Mouse (Mus musculus) thymus, postnatal 14 days (tissue): ENCODE data around the gene Vax1.

ENCODE experiments used
- DNase-seq: peaks from one replicate; pipeline ENCODE4 v3.0.0; 2021

Vax1 gene

DNA sequence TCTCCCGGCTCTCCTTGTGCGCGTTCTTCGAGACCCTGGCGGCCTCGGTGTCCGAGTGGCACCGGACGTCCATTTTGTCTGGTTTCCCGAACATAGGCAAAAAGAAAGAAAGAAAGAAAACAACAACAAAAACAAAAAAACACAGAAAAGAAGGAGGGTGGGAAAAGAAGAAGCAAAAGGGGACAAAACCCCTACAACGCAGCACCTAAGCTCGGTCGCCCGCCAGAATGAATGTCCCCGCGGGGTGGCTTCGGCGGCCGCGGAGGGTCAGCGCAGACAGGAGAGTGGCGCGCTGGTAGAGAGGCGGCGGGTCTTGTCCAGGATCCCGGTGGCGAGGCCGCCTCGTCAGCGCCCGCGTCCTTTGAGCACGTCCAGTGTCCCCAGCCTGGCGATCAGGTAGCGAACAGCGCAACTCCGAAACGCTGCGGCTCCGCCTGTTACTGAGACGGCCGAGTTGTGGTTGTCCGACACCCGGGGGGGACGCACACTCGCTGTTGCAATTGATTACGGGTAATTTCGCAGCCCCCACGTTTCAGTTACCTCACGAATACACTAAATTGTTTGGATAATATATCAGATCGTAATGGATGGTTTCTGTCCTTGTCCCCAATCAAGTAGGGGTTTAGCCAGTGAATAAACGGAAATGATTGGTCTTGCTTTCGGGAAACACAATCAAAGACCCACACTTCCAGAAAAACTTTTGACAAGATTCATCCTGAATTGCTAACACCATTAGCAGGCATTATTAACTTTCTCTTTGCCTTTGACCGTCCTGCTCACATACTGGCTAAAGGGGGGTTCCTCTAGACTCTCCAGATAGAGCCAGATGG lies at the start of gene Vax1:
Vax1 (minus strand) TSS at position 121 of the 830 bp plus-strand sequence.
- DNase-seq, result no peak

DNA sequence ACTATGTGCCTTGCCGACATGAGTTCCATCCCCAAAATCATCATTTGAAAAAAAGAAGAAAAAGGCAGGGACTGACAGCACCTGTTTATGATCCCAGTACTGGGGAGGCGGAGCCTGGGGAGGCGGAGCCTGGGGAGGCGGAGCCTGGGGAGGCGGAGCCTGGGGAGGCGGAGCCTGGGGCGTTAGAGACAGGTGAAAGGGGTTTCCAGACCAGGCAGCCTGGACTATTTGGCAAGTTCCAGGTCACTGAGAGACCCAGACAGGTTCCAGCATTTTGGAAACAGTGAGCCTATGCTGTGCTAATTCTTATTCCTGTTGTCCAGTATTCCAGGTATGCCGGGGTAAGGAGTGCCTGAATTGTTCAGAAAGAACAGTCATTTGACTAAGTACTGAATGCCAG lies 49.1 kb upstream of the Vax1 start, which contains the start of gene Kcnk18:
Kcnk18 (plus strand) TSS at position 224 of the 400 bp plus-strand sequence.
- no peak for DNase-seq

DNA sequence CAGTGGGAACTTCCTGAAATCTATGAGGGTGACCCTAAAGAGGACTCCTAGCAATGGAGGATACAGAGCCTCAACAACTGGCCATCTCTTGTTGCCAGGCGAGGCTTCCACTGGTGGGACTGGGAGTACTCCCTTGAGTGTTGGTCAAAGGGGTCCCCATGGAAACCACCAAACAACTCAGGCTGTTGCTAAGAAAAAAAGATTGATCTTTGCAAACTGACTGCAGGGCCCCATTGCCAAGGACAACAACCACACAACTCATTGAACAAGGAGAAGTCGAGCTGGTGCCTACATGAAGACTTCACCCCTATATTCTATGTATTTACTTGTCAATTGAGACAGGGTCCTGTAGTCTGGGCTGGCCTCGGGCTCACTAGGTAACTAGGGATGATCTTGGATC lies 47.0 kb upstream of the Vax1 start:
- no peak for DNase-seq

DNA sequence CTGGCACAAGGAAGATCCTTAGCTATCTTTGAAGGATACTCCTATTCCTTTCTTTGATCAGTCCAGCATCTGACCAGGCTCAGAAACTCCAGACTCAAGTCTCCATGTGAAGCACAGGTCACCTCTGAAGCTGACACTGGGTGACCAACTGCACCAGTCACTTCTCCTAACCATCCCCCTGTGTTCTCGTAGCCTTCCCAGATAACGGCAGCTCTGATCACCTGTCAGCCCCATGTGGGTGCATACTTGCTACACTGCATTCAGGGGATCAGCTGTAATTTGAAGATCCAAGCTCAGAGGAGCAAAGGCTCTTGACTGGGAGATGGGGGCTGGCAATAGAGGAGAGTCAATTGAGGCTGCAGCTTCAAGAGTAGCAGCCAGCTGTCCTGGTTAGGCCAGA lies 39.1 kb upstream of the Vax1 start:
- no peak for DNase-seq

DNA sequence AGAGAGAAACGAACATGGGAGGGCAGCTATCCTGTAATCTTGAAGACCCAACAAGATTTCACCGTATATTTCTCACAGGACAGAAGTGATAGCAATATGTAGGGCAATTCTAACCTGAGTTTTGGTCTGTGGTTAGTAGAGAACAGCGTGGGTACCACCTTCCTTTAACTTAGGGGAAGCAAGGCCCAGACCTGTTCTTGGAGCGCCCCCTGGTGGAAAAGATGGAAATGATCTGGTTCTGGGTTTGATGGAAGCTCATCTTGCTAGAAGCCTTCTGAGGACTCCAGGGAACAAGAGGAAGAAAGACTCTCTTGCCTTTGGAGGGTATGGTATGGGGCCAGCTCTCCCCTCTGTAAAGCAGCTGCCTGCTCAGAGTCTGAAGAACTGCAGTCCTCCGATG lies 38.6 kb upstream of the Vax1 start:
- peak; percentile 68 for DNase-seq

DNA sequence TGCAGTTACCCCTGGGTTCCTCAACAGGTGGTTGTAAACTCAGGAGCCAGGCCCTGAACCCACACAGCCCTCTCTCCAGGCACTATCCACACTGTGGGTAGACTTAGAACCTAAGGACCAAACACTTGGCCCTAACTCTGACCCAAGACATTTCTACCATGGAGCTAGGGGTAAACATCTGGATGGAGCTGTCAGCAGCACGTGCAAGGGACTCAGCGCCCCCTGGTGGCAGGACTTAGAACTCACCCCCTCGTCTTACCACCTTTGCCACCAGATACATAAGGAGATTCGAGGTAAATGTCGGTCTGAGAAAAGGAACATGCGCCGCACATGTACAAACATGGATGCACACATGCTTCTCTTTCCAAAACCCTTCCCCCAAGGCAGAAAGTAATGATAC lies 28.3 kb upstream of the Vax1 start:
- DNase-seq, result peak; percentile 74

DNA sequence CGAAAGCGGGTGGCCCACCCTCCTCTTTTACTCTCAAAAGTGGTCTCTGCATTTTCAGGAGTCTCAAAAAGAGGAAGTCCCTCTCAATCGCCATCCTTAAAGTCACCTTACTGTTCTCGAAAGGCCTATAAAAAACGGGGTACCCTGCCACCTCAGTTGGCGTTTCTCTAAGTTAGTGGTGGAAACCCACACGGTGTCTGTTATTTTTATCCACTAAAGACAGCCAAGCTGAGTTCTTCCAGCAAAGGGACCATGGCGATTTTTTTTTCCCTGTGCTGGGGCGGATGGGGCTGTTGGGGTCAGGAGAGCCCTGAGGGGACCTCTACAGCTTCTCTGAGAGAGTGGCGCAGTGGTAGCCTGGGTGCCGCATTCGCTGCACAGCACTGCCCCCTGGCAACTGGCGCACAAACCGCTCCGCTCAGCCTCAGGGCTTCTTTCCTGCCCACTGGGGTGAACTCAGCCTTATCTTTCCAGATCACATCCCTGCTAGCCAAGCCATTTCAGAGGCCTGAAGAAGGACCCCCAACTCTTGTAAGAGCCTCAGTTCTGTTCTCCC lies 26.3 kb upstream of the Vax1 start:
- peak; percentile 27 for DNase-seq

DNA sequence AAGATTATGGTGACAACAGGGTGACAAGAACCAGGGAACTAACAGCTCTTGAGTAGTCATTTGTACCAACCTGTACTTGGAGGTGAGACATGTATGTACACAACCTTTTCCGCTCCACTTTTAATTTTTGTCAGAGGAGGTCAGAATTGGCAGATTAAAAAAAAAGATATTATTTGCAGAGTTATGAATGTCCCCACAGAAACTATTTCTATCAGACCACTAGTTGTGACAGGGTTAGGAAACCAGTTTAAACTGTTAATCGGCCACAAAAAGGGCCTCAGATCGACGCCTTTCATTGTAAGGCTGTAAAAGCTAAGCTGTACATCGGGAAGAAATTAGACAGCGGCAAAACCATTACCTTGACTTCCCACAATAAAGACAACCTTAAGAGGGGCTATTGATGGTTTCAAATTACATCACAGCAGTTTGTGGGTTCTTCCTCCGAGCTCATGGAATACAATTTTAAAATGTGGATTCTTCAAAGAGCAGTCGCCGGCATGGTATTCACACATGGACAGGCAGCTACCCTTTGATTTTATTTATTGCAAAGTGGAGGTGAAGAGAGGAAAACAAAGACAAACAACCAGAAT lies 25.4 kb upstream of the Vax1 start:
- DNase-seq, result no peak

DNA sequence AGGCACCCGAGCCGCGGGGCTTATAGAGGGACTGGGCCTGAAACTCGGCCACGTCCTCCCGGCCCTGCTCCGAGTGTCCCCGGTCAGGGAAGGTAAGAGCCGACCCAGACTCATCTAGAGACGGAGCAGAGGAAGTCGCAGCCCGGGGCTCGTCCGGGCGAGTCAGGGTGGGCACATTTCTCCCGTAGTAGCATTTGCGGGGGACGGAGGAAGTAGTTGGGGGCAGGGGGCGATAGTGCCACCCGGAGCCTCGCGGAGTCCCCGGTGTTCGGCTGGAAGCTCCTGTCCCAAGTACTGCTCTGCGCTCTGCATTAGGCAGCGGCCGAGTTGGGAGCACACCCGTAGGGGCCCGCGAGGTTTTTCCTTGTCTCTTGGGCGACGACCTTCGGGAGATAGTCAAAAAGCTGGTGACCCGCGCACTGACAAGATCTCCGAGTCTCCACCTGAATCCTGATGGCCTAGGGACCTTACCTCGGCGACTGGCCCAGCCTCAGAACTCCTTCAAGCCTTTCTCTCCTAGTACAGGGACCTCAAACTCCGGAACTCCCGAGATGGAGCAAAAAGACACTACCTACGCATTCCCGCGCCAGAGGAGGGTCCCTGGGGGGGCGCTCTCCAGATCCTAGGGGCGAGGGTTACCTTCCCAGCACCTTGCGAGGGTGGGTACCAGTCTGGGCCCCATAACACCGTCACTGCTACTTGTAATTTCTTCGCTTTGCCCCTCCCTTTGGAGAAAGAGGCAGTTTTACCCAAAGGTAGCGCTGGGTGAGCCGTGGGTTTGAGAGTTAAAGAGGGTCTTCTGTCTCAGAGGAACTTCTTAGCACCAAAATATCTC lies 24.3 kb upstream of the Vax1 start:
- no peak for DNase-seq

DNA sequence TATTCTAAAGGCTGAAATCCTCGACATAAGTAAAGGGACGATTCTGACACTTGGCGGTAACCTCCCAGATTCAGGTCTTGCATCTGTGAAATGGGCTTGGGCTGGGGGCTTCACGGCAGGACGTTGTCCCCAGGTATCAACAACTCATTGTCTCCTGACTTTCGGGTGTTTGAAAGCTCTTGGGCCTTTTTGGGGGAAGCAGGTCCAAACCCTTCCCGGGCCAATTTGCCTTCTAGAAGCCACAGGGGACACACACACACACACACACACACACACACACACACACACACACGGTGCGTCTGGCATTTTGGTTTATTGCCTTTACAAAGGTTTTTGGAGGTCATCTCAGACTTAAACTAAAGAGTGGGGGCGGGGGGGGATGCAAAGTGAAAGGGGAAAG lies 23.6 kb upstream of the Vax1 start:
- no peak for DNase-seq

DNA sequence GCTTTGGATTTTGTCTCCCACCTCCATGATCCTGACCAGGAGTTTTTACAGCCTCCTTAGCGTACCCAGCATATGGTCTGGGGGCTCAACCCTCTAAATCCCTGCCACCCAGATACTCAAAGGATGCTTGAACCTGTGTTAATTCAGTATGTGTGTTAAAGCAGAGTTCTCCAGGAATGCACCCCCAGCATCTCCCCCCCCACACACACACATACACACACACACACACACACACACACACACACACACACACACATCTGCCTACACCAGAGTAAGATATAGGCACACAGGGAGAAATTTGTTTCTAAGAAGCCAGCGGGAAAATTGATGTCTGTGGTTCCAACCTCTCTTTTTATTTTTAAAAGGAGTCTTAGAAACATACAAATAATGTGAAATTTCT lies 22.6 kb upstream of the Vax1 start:
- DNase-seq, result no peak

DNA sequence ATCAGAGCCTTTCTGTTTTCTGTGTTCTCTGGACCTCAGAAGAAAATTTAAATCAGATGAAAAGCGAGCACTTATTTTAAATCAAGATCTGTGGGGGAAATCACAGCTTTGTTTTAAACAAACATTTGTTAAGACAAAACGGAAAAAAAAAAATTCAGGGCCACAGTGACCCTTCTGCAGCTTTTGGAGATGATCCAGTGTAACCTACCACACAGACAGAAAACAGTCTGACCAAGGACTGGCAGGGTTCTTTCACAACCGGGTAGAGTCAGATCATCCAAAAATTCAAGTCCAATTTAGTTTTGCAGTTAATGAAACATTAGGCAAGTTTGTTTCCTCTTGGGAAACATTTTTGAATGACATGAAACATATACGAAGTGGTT lies 21.3 kb upstream of the Vax1 start:
- no peak for DNase-seq

DNA sequence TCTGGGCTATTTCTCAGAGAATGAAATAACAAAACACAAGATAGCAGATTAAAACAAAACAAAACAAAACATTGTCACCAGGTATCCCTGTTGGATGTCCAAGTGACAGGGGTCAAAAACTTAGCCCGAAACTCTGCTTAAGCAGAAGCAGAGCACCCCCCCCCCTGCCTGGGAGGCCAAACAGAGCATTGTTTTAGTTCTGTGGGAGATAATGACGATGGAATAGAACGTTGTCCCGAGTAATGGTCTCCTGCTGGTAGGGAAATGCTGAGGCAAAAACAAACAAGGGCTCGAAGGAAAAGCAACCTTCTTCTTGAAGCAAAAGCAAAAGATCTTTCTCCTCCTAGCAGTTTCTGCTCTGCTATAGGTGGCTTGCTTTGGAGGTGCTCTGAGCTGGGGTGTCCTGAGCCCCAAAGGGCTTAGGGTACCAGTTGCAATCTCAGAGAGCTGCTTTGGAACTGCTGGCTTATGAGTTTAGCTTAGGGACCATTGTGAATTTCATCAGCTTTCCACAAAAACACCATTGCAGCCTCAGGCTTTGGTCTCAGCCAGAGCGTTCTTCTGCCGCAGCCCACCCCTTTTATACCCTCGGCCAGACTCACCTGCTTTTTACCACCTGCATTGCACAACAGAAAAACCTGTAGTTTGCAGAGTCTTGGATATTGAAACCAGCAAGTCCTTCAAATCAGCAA lies 20.7 kb upstream of the Vax1 start:
- no peak for DNase-seq

DNA sequence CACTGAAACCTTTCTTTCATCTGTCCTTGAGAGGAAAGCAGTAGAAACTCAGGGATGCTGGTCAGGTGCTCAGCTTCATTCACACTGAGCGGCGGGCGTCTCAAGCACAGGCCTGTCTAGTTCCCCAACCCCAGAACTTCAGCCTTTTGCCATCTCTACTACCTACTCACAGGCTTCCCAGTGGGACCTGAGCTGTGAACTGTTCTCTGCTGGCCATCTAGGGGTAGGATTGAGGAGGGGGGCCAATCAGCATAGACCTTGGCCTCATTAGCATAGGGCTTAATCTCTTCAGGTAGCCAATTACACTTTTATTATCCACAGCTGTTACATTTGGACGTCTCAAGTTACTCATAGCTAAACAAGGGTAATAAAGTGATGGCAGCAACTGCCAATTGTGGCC lies 19.1 kb upstream of the Vax1 start:
- no peak for DNase-seq

DNA sequence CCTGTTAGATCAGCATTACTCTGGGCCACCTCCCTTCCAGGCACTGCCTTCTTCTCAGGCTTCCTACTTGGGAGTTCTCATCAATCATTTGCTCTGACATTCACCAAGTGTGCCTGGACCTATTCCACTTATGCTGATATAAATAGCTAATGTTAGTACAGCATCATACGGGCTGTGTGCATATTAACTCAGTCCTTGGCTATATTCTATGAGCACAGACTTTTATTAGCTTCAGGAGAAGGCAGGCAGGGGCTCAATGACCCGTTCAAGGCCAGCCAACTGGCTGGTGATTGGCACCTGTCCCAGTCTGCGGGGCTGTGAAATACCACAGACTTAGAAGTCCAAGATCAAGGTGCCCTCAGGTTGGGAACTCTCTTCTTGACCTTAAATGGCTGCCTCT lies 14.1 kb upstream of the Vax1 start:
- no peak for DNase-seq

DNA sequence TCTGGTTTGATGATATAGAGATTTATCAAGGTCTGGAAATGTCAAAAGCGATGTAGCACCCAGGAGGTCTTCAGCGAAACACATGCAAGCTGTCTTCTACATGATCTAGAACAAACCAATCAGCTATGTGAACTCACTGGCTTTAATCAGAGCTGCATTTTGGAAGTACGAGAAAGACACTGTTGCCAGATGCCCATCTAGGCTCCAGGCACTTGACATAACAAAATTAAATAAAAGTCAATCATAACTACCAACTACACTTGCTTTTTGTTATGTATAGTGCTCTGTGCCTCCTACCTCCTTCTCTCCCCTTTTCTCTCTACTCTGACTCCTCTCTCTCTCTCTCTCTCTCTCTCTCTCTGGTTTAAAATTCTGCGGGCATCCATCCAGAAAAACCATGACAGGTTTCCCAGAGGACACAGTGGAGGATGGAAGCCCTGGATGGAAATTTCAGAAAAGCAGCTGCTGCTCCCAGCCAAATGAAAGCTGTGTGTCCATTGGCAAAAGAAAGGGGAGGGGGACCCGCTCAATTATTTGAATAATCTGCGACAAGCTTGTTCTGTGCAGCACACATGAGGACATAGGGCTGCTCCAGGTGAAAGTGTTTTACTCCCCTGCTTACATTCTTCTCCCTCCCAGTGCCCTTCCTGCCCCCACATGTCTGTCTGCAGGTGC lies 3.6 kb upstream of the Vax1 start:
- no peak for DNase-seq

DNA sequence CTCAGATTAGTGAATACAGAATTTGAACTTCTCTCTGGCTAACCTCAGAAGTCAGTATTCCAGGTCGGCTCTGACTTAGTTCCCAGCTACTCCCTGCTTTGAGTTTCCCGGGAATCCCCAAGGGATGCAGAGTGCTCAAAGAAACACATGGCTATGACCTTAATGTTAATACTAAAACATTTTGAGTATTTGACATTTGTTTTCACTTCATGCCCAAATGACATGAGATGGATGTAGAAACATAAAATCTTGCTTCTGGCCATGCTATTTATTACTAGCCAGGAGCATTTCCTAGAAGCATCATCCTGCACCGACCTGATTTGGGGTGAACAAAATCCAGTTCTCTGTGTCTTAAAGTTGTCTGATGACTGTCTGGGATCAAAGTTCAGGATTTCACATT lies 2.9 kb upstream of the Vax1 start:
- no peak for DNase-seq

DNA sequence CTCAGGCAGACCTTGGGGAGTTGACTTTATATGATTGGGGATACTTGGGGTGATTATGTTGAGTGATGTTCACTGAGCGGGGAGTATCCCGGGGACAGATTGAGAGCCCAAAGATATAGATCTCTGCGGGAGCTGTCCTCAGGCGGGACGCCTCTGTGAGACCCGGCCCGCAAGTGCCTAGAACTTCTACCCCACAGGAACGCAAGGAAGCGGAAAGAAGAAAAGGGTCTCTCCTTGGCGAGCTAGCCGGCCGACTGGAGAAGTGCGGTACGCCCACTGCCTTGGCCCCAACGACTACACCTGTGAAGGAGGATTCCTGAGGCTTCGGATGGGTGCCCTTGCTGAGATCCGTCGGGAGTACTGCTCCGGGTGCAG lies 2.0 kb upstream of the Vax1 start:
- DNase-seq, result no peak

DNA sequence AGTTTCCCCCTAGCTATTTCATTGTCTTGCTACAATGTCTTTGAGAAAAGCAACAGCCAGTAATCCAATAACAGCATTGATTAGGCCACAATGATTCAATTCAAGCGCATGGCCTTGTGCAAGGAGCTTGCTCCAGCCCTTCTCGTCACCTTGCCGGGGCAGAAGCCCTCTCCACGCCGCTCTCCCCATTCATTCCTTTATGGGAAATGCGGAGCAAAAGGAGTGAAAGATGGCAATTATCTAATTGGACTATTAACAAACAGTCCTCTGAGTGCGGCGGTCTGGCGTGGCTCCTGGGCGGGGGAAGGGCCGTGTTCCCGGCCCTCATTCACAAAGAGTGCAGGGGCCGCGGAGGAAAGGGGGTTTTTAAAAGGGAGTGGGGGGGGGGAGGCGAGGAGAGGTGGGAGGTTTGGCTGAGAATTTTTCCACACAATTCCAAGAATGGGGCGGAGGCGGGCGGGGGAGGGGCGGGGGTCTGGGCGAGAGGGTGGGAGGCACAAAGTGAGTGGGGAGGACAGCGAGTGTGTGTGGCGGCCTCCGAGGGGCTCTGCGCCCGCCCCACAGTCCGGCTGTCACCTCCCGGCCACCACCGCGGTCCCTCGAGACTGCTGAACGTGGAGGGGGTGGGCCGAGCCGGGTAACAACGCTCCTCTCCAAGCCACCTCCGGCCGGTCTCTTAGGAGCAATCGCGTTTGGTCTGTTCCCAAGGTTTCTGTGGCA lies 1.5 kb upstream of the Vax1 start:
- DNase-seq, result no peak

DNA sequence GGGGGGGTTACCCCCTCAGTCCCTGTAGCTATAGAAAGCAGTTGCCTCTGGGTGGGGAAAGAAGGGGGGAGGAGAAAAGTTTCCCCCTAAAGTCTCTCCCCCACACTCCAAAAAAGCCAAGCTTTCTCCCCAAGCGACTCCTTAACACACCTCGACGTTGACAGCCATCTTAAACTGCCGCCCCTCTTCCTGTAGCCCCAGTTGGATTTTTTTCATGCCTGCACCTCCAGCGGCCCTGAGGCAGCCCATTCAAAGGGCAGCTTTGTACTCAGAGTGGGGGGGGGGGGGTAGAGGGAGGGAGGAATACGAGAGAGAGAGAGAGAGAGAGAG lies 875 bp upstream of the Vax1 start:
- no peak for DNase-seq

DNA sequence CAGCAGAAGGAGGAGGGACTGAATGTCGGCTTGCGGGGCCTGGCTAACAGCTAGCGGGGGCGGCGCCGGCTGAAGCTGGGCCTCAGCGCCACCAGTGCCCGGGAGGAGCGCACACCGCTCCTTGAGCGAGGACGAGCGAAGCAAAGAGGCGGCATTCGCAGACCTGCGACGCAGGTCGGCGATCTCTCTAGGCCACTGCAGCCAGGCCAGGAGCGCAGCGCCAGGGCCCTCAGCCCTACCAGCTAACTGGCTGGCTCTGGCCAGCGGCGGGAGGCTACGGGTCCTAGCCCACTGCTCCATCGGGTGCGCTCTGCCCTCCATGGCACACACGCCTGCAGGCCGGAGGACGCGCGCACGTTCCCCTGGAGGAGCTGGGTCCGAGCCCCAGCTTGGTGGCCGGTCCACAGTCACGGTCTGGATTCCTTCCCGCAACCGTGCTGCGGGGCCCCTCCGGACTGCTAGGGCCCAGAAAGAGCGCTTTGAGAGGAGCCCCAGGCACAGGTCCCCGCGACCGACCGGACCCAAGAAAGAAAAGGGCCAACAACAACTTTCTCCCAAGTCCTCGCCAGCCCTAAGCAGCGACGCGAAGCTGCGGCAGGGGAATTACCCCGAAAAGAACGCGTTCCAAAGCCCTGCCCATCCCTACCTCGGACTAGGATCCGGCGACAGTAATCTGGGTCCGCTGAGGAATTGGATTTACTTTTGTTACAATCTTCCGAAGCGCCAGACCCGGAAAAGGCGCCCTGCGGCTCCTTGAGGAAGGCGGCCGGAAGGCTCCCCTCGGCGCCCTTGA lies 517 bp downstream of the Vax1 start:
- DNase-seq, result no peak
